Mouse (Mus musculus): Measurements from ENCODE around the gene Disp3. TPM values are rescaled to one million over a fixed set of nuclear protein-coding genes. Genes with fewer than 3 reads are reported as not detected.

Gene Disp3
- total RNA-seq, 4 experiments from 2014 or later = 0.42 to 0.68 (median 0.66) TPM

- no peak for DNase-seq
These were observed 72.4 kb downstream of the Disp3 start for GRCm38 (mm10) chr4:148215264-148215900.

- DNase-seq = no peak
These were observed 73.2 kb downstream of the Disp3 start for GRCm38 (mm10) chr4:148214460-148215136.

- DNase-seq = no peak
These were observed 82.9 kb downstream of the Disp3 start for GRCm38 (mm10) chr4:148204873-148205232.

GRCm38 (mm10) chr4:148204061-148204872 is 83.5 kb downstream of the Disp3 start:
- DNase-seq = no peak

- DNase-seq = no peak
These were observed 84.2 kb downstream of the Disp3 start for GRCm38 (mm10) chr4:148203557-148203956.

GRCm38 (mm10) chr4:148198721-148199120 is 89.0 kb downstream of the Disp3 start:
- no peak for DNase-seq

- no peak for DNase-seq
These were observed 93.4 kb downstream of the Disp3 start for GRCm38 (mm10) chr4:148194400-148194799.

GRCm38 (mm10) chr4:148192707-148193245 is 95.0 kb downstream of the Disp3 start:
- DNase-seq = no peak

Other genes starting within 250 kb of the Disp3 start
- gene Clcn6, start 249.1 kb downstream of the Disp3 start, total RNA-seq (2022) = 10 to 100 TPM; 10.1 to 20.4 (median 15.8) TPM
- gene Mthfr, start 248.9 kb downstream of the Disp3 start, total RNA-seq (2022) = 10 to 100 TPM; 24.2 to 51.9 (median 36.7) TPM
- 100 to 1,000 TPM; 117 to 136 (median 124) TPM for gene Agtrap, start 199.9 kb downstream of the Disp3 start, total RNA-seq (2022)
- gene Mad2l2, start 157.6 kb downstream of the Disp3 start, total RNA-seq (2022) = 10 to 100 TPM; 24.5 to 32.7 (median 28.9) TPM
- gene Draxin, start 157.3 kb downstream of the Disp3 start, total RNA-seq (2022) = under 1 TPM; 0.06 to 0.15 (median 0.12) TPM
- gene Fbxo6, start 135.8 kb downstream of the Disp3 start, total RNA-seq (2022) = 10 to 100 TPM; 50.2 to 84.6 (median 64.4) TPM
- 10 to 100 TPM; 15.3 to 41.5 (median 26.8) TPM for gene Fbxo44, start 127.5 kb downstream of the Disp3 start, total RNA-seq (2022)
- gene Fbxo2, start 127.3 kb downstream of the Disp3 start, total RNA-seq (2022) = 10 to 100 TPM in 3 of 4 experiments, 1 to 10 TPM in 1; 9.8 to 15.7 (median 13.4) TPM
- 10 to 100 TPM; 17.1 to 20.4 (median 17.8) TPM for gene Ubiad1, start 156.8 kb upstream of the Disp3 start, total RNA-seq (2022)
- gene Mtor, start 160.6 kb upstream of the Disp3 start, total RNA-seq (2022) = 10 to 100 TPM; 74.2 to 82.1 (median 79.3) TPM
- gene Angptl7, start 212.5 kb upstream of the Disp3 start, total RNA-seq (2022) = 1 to 10 TPM in 3 of 4 experiments, under 1 TPM in 1; 0.87 to 2.9 (median 1.4) TPM

Measured in adrenal gland, adult 8-10 months (tissue).